Mouse (Mus musculus): ENCODE data around the gene Mysm1.

The Mysm1 gene

DNA sequence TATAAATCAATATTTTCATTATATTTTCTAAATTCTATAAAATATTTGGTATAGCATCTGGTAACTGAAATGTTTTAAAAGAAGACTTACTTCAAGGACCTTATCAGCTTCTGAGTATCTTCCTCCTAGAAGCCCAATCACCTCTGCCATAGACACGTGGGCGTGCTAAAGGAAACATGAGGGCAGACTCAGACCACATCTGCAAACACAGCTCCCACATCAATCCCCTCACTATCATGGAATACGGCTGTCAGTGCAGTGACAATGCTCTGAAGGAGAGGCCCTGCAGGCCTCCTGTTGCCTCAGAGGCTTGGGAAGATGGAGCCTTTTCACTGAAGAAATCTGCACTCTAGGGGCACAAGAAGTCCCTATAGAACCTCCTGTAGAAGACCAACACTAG, 26.1 kb downstream of the Mysm1 start:
- DNase-seq (ENCODE audit: low spot score), result no peak

DNA sequence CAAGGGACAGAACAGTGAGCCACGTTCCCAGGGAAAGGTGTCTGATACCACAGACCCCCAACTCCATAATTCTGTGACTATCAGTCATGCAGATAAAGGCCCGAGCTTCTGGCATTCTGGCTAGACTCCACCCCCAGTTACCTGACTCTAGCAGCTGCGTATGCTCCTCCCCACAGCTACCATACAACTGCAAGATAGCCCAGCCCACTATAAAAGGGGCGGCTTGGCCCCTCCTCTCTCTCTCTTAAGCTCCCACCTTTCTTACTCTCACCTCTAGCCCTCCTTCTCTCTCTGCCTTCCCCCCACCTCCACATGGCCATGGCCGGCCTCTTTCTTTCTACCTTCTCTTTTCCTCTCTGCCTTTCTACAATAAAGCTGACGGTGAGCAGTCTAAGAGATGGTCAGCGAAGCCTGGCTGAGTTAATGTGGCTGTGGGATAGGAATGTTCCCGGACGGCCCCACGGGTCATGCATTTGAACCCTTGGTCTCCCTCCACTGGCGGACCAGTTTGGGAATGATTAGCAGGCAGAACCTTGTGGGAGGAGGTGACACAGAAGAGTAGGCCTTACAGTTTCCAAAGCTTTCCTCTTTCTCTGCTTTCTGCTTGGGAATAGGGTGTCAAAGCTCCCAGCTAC, 37.6 kb downstream of the Mysm1 start:
- no peak for DNase-seq (ENCODE audit: low spot score)

DNA sequence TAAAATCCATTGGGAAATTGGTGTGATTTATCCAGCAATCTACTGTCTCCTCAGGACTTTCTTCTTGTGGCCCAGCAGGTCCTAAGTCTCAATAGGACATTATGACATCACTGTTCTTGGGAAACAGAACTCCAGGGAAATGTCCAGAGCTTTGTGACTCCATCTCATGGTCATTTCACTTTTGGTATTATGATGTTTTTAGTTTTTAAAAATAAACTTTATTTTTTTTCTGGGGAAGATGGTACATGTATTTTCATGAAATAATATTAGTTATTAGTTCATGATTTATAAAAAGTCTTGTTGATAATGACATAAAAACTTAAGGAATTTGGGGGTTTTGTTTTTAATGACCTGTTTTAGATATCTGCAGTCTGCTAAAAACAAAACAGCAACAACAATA, 50.2 kb downstream of the Mysm1 start, which contains the start of gene Eqtn:
TSS of gene Eqtn (minus strand) at position 101 of the 400 bp plus-strand sequence.
- no peak for DNase-seq (ENCODE audit: low spot score)

DNA sequence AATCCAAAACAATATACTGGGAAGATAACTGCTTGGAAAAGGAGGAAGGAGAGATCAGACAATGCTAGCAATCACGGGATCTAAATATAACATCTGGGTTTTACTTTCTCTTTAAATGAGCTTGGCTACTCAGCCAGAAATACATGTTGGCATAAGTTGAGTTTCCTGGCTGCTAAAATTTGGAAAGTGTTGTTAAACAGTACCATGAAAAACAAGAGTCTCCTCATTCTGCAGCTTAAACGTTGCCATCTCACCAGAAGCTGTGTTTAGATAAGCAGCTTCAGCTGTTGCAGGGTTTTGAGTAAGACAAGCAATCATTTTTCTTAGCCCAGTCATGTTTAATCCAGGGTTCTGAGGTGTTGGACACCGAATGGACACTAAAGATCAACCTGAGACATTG, 77.1 kb downstream of the Mysm1 start:
- DNase-seq (ENCODE audit: low spot score), result no peak

DNA sequence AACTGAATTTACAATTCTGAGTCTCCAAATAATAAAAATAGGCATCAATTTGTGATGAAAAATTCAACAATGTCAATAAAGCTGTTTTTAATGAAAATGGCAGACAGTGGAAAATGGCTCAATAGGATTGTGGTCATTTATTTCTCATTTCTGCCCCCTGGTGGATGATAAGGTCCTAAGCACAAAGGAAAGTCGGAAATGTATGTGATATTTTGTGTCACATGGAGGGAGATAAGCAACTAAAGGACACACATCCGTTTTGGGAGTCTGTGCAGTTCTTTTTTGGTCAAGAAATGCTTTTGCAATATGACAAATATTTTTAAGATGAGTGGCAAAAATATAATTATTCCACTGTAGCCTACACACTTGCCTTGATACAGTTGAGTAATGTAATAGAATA, 78.2 kb downstream of the Mysm1 start:
- no peak for DNase-seq (ENCODE audit: low spot score)
